Mouse (Mus musculus) C2C12 (cell line): ENCODE data around the gene Blcap.

Source experiments
- CEBPB ChIP-seq: IDR thresholded peaks from one replicate; pipeline ENCODE4 v1.6.1; 2011; ENCODE audit warnings: low read depth, mild to moderate bottlenecking, control low read depth, moderate library complexity
- CTCF ChIP-seq: IDR thresholded peaks from one replicate; pipeline ENCODE4 v1.5.1; 2011; ENCODE audit not compliant: control insufficient read depth, insufficient read depth, insufficient read length
- MAX ChIP-seq: IDR thresholded peaks from one replicate; pipeline ENCODE4 v1.6.1; 2011; ENCODE audit warnings: mild to moderate bottlenecking, control low read depth
- MYOD1 ChIP-seq: IDR thresholded peaks from one replicate; pipeline ENCODE4 v1.6.1; 2011; ENCODE audit warnings: low read depth; ENCODE audit not compliant: control insufficient read depth, insufficient read length
- USF1 ChIP-seq: IDR thresholded peaks from one replicate; pipeline ENCODE4 v1.6.1; 2011; ENCODE audit warnings: low read depth, mild to moderate bottlenecking, control low read depth, moderate library complexity

DNA sequence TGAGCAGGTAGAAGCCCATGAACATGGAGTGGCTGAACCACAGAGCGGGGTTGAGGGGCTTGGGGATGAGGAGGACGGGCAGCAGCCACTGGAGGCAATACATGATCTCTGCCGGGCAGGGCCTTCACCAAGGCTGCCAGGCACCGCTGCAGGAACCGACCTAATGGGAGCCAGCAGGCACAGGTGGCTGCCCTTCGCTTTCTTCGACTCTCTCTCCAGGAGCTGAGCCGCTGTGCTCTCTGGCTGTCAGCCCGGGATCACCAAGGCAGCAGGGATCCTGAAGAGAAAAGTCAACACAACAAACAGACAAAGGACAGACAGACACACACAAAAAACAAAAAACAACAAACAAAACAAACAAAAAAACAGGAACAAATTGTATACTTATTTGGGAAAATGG is 13.0 kb downstream of the Blcap start:
- TF ChIP-seq CTCF (no peak), USF1 (no peak), MYOD1 (no peak), MAX (no peak), CEBPB (no peak)
